Mouse (Mus musculus) hindbrain, embryonic 14.5 days (tissue): ENCODE data around the gene Celf2. TPM values are rescaled to one million over a fixed set of nuclear protein-coding genes. Genes with fewer than 3 reads are reported as not detected.

Source experiments
- ATAC-seq: fragments of 200-750 bp; cut with Nextera tagmentation; 2 replicates; pipeline ENCODE4 v1.8.0; 2017; ENCODE audit warnings: moderate number of reproducible peaks, mild to moderate bottlenecking, moderate TSS enrichment, moderate library complexity; ENCODE audit not compliant: low FRiP score
- DNase-seq: peaks from one replicate; pipeline ENCODE4 v3.0.0-alpha.2; 2015; ENCODE audit warnings: low spot score
- H3K27ac ChIP-seq: fragments of 300-500 bp; sonication (generic); 2 replicates; pipeline ENCODE4 v1.5.1; 2014; ENCODE audit warnings: mild to moderate bottlenecking, moderate library complexity
- H3K27me3 ChIP-seq: fragments of 300-500 bp; sonication (generic); 2 replicates; pipeline ENCODE4 v1.6.1; 2014; ENCODE audit warnings: mild to moderate bottlenecking, low read length, mixed read lengths; ENCODE audit not compliant: control insufficient read depth, insufficient read depth
- H3K36me3 ChIP-seq: fragments of 300-500 bp; sonication (generic); replicated peaks from 2 replicates; pipeline ENCODE4 v1.6.1; 2014; ENCODE audit not compliant: control insufficient read depth, insufficient read depth
- H3K4me1 ChIP-seq: fragments of 300-500 bp; sonication (generic); replicated peaks from 2 replicates; pipeline ENCODE4 v1.6.1; 2014; ENCODE audit warnings: antibody characterized with exemption, low read length, mixed read lengths; ENCODE audit not compliant: control insufficient read depth, insufficient read depth
- H3K4me2 ChIP-seq: fragments of 300-500 bp; sonication (generic); replicated peaks from 2 replicates; pipeline ENCODE4 v1.6.1; 2014; ENCODE audit warnings: mild to moderate bottlenecking, moderate library complexity
- H3K4me3 ChIP-seq: fragments of 300-500 bp; sonication (generic); replicated peaks from 2 replicates; pipeline ENCODE4 v1.5.1; 2014; ENCODE audit warnings: mild to moderate bottlenecking, low read length
- H3K9ac ChIP-seq: fragments of 300-500 bp; sonication (generic); 2 replicates; pipeline ENCODE4 v1.6.1; 2014
- H3K9me3 ChIP-seq: fragments of 300-500 bp; sonication (generic); 2 replicates; pipeline ENCODE4 v1.6.1; 2016; ENCODE audit warnings: low read length; ENCODE audit not compliant: control insufficient read depth
- WGBS: fragments of 180-500 bp; shearing (Covaris S2); extraction: QIAGEN DNeasy Blood & Tissue Kit; methylation state at CpG from one replicate; pipeline ENCODE4 v1.1.7; 2014; 5-methylcytosine and 5-hydroxymethylcytosine counted together
- polyA plus RNA-seq: library from polyadenylated mRNA; unstranded; fragments of >200 nt; fragmentation: Nextera tagmentation; extraction: Ambion mirVana; gene quantifications from 2 replicates; pipeline ENCODE4 v1.2.1, GENCODE M21; 2014

The Celf2 gene
- polyA plus RNA-seq, 1 experiment from 2014 or later: 131 TPM

- Histone ChIP-seq H3K4me1 (0 out of 2 replicates have a peak, but pooled peaks cover 6% of the 10 kb centered on the region), H3K4me2 (no peak overlapping the region), H3K4me3 (no peak overlapping the region), H3K9ac (no peak overlapping the region), H3K36me3 (no peaks in the 10 kb centered on the region), H3K27me3 (no peaks in the 10 kb centered on the region), H3K27ac (no peak overlapping the region), H3K9me3 (no peaks in the 10 kb centered on the region)
- DNase-seq (no peak), ATAC-seq (no peak)
- whole genome bisulfite sequencing: 96% methylated on average over 1 of the region's 1 CpGs
These were observed 813.0 kb downstream of the Celf2 start for GRCm38 (mm10) chr2:6696326-6696725.

GRCm38 (mm10) chr2:6695353-6695951, 813.9 kb downstream of the Celf2 start:
- Histone ChIP-seq H3K4me1 (0 out of 2 replicates have a peak, but pooled peaks cover 6% of the 10 kb centered on the region), H3K27ac (no peak overlapping the region), H3K9ac (no peak overlapping the region), H3K4me2 (no peak overlapping the region), H3K9me3 (no peaks in the 10 kb centered on the region), H3K4me3 (no peak overlapping the region), H3K27me3 (no peaks in the 10 kb centered on the region), H3K36me3 (no peaks in the 10 kb centered on the region)
- ATAC-seq: no peak
- 81% methylated on average over 4 of the region's 4 CpGs for WGBS
- DNase-seq: no peak

GRCm38 (mm10) chr2:6689689-6690088, 819.7 kb downstream of the Celf2 start:
- 87% methylated on average over 2 of the region's 2 CpGs for WGBS
- H3K27ac ChIP-seq: no peak overlapping the region
- no peak for ATAC-seq

GRCm38 (mm10) chr2:6678231-6678630, 831.1 kb downstream of the Celf2 start:
- H3K4me1 ChIP-seq: no peaks in the 10 kb centered on the region
- H3K4me2 ChIP-seq: no peak overlapping the region
- H3K36me3 ChIP-seq: no peaks in the 10 kb centered on the region
- no peak overlapping the region for H3K27ac ChIP-seq
- H3K27me3 ChIP-seq: no peaks in the 10 kb centered on the region
- no peaks in the 10 kb centered on the region for H3K9me3 ChIP-seq
- DNase-seq (no peak), ATAC-seq (no peak)
- no peak overlapping the region for H3K4me3 ChIP-seq
- no peak overlapping the region for H3K9ac ChIP-seq
- 100% methylated on average over 1 of the region's 1 CpGs for WGBS

More at GRCm38 (mm10) chr2:6689689-6690088, 819.7 kb downstream of the Celf2 start:
- Histone ChIP-seq H3K9ac (no peak overlapping the region), H3K27me3 (no peaks in the 10 kb centered on the region), H3K4me1 (0 out of 2 replicates have a peak, but pooled peaks cover 6% of the 10 kb centered on the region), H3K4me3 (no peak overlapping the region), H3K9me3 (no peaks in the 10 kb centered on the region), H3K4me2 (no peak overlapping the region), H3K36me3 (no peaks in the 10 kb centered on the region)
- no peak for DNase-seq

- H3K27me3 ChIP-seq: no peaks in the 10 kb centered on the region
- ATAC-seq: no peak
- no peaks in the 10 kb centered on the region for H3K9me3 ChIP-seq
These were observed 831.9 kb downstream of the Celf2 start for GRCm38 (mm10) chr2:6677457-6677856.

GRCm38 (mm10) chr2:6674401-6674800, 835.0 kb downstream of the Celf2 start:
- H3K4me2 ChIP-seq: no peak overlapping the region
- H3K9me3 ChIP-seq: no peaks in the 10 kb centered on the region
- WGBS: 99% methylated on average over 3 of the region's 3 CpGs
- H3K27ac ChIP-seq: no peak overlapping the region
- H3K9ac ChIP-seq: no peak overlapping the region
- DNase-seq (no peak), ATAC-seq (no peak)
- H3K4me3 ChIP-seq: no peak overlapping the region
- H3K36me3 ChIP-seq: no peaks in the 10 kb centered on the region
- H3K27me3 ChIP-seq: no peaks in the 10 kb centered on the region
- H3K4me1 ChIP-seq: no peaks in the 10 kb centered on the region

More at GRCm38 (mm10) chr2:6677457-6677856, 831.9 kb downstream of the Celf2 start:
- no peaks in the 10 kb centered on the region for H3K36me3 ChIP-seq
- H3K4me3 ChIP-seq: no peak overlapping the region
- no peak overlapping the region for H3K9ac ChIP-seq
- H3K4me2 ChIP-seq: no peak overlapping the region
- no peak overlapping the region for H3K27ac ChIP-seq
- H3K4me1 ChIP-seq: no peaks in the 10 kb centered on the region
- DNase-seq: no peak

GRCm38 (mm10) chr2:6673418-6673817, 835.9 kb downstream of the Celf2 start:
- Histone ChIP-seq H3K9ac (no peak overlapping the region), H3K27ac (no peak overlapping the region), H3K4me3 (no peak overlapping the region), H3K4me1 (peaks cover 5% of the 10 kb centered on the region; the same call in 1 of the 2 replicates), H3K9me3 (no peaks in the 10 kb centered on the region), H3K27me3 (no peaks in the 10 kb centered on the region), H3K36me3 (no peaks in the 10 kb centered on the region), H3K4me2 (no peak overlapping the region)
- WGBS: 87% methylated on average over 3 of the region's 3 CpGs
- DNase-seq (no peak), ATAC-seq (no peak)

- peaks cover 5% of the 10 kb centered on the region; the same call in 1 of the 2 replicates for H3K4me1 ChIP-seq
- 70% methylated on average over 4 of the region's 4 CpGs for WGBS
- H3K9ac ChIP-seq: no peak overlapping the region
- H3K4me3 ChIP-seq: no peak overlapping the region
- ATAC-seq: no peak
- H3K27ac ChIP-seq: no peak overlapping the region
- no peaks in the 10 kb centered on the region for H3K9me3 ChIP-seq
- H3K36me3 ChIP-seq: no peaks in the 10 kb centered on the region
- no peaks in the 10 kb centered on the region for H3K27me3 ChIP-seq
- no peak overlapping the region for H3K4me2 ChIP-seq
- DNase-seq: no peak
These were observed 841.8 kb downstream of the Celf2 start for GRCm38 (mm10) chr2:6667611-6668010.

GRCm38 (mm10) chr2:6659834-6660233, 849.5 kb downstream of the Celf2 start:
- H3K9ac ChIP-seq: no peak overlapping the region
- H3K9me3 ChIP-seq: no peaks in the 10 kb centered on the region
- DNase-seq: no peak
- H3K27me3 ChIP-seq: no peaks in the 10 kb centered on the region
- H3K4me1 ChIP-seq: no peaks in the 10 kb centered on the region
- WGBS: 67% methylated on average over 4 of the region's 4 CpGs
- no peak for ATAC-seq
- no peak overlapping the region for H3K4me3 ChIP-seq
- no peak overlapping the region for H3K27ac ChIP-seq
- no peak overlapping the region for H3K4me2 ChIP-seq
- H3K36me3 ChIP-seq: no peaks in the 10 kb centered on the region

GRCm38 (mm10) chr2:6653719-6654118, 855.6 kb downstream of the Celf2 start:
- no peak overlapping the region for H3K4me2 ChIP-seq
- no peaks in the 10 kb centered on the region for H3K27me3 ChIP-seq
- no peak for ATAC-seq
- no peak overlapping the region for H3K27ac ChIP-seq
- 72% methylated on average over 6 of the region's 6 CpGs for WGBS
- H3K9ac ChIP-seq: no peak overlapping the region
- no peaks in the 10 kb centered on the region for H3K36me3 ChIP-seq
- no peak for DNase-seq
- no peaks in the 10 kb centered on the region for H3K9me3 ChIP-seq
- H3K4me1 ChIP-seq: no peaks in the 10 kb centered on the region
- H3K4me3 ChIP-seq: no peak overlapping the region
